Mouse (Mus musculus) heart, embryonic 15.5 days (tissue): Measurements from ENCODE around the gene H2-Q1. TPM values are rescaled to one million over a fixed set of nuclear protein-coding genes. Genes with fewer than 3 reads are reported as not detected.
"Not testable (repeated sequence)": the region's sequence is repeated elsewhere in the genome, so short reads cannot be mapped to it uniquely, and the experiment has no call there.

ENCODE experiments used
- ATAC-seq: fragments of 200-750 bp; cut with Nextera tagmentation; replicated peaks from 2 replicates; pipeline ENCODE4 v1.8.0; 2017; ENCODE audit warnings: low read depth, moderate TSS enrichment; ENCODE audit not compliant: insufficient number of reproducible peaks, insufficient read depth, low FRiP score
- H3K27ac ChIP-seq: fragments of 300-500 bp; sonication (generic); 2 replicates; pipeline ENCODE4 v1.5.1; 2015; ENCODE audit warnings: mild to moderate bottlenecking, inconsistent platforms
- H3K27me3 ChIP-seq: fragments of 300-500 bp; sonication (generic); 2 replicates; pipeline ENCODE4 v1.6.1; 2015; ENCODE audit warnings: inconsistent platforms
- H3K36me3 ChIP-seq: fragments of 300-500 bp; sonication (generic); 2 replicates; pipeline ENCODE4 v1.6.1; 2015; ENCODE audit warnings: mild to moderate bottlenecking, inconsistent platforms
- H3K4me1 ChIP-seq: fragments of 300-500 bp; sonication (generic); replicated peaks from 2 replicates; pipeline ENCODE4 v1.6.1; 2015; ENCODE audit warnings: inconsistent platforms
- H3K4me2 ChIP-seq: fragments of 300-500 bp; sonication (generic); 2 replicates; pipeline ENCODE4 v1.6.1; 2015; ENCODE audit warnings: inconsistent platforms, mild to moderate bottlenecking, moderate library complexity
- H3K4me3 ChIP-seq: fragments of 300-500 bp; sonication (generic); 2 replicates; pipeline ENCODE4 v1.5.1; 2015; ENCODE audit warnings: mild to moderate bottlenecking, inconsistent platforms
- H3K9ac ChIP-seq: fragments of 300-500 bp; sonication (generic); 2 replicates; pipeline ENCODE4 v1.6.1; 2015; ENCODE audit warnings: mild to moderate bottlenecking, inconsistent platforms
- H3K9me3 ChIP-seq: fragments of 300-500 bp; sonication (generic); replicated peaks from 2 replicates; pipeline ENCODE4 v1.6.1; 2016; ENCODE audit warnings: inconsistent platforms
- WGBS: fragments of 180-500 bp; shearing (Covaris S2); methylation state at CpG from one replicate; pipeline ENCODE4 v1.1.7; 2015; ENCODE audit warnings: mixed read lengths; 5-methylcytosine and 5-hydroxymethylcytosine counted together
- polyA plus RNA-seq: library from polyadenylated mRNA; unstranded; fragments of >200 nt; fragmentation: Nextera tagmentation; extraction: Ambion mirVana; gene quantifications from 2 replicates; pipeline ENCODE4 v1.2.1, GENCODE M21; 2015

The H2-Q1 gene
- polyA plus RNA-seq, 1 experiment from 2014 or later: 0.06 TPM

DNA sequence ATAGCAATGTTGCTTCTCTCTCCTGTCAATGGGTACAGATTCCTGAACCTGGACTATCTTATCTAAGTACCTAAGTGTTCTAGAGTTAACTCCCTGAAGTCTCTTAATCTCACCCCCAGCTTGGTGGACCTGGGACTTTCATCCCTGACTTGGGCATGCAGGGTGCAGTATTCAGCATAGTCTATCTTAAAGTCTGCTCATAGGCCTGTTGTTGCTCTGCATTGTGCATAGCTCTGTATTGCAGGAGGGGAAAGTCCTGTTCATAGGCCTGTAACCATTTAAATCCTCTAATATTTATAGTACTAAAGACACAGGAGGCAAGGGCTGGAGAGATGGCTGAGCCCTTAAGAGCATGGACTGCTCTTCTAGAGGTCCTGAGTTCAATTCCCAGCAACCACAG, 27.5 kb downstream of the H2-Q1 start:
- not testable (repeated sequence) for ATAC-seq, H3K36me3 ChIP-seq, H3K9ac ChIP-seq, H3K4me3 ChIP-seq, H3K4me2 ChIP-seq, H3K4me1 ChIP-seq, H3K9me3 ChIP-seq, H3K27ac ChIP-seq
- peaks cover 20% of the 10 kb centered on the region for H3K27me3 ChIP-seq

DNA sequence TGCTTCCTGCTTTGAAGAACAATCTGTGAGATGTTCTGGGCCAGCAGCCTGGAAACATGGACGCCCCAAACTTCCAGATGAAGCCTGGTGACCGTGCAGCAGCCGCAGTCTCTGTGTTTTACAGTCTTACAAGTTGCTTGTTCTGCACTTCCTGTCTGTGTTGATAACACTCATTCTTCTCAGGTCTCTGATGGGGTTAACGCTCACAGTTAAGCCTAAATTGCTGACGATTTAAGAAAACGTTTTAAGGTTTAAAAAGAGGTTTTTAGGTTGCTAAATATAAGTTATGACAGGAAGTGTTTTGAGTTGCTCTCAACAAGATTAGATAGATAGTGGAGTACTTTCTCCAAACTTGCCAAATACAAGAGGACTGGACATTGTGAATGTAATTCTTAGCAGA, 33.1 kb downstream of the H2-Q1 start:
- ATAC-seq, H3K36me3 ChIP-seq, H3K27me3 ChIP-seq, H3K9me3 ChIP-seq, H3K4me1 ChIP-seq, H3K27ac ChIP-seq, H3K9ac ChIP-seq, H3K4me3 ChIP-seq, H3K4me2 ChIP-seq: not testable (repeated sequence)
- WGBS: 32% methylated on average over 6 of the region's 6 CpGs

DNA sequence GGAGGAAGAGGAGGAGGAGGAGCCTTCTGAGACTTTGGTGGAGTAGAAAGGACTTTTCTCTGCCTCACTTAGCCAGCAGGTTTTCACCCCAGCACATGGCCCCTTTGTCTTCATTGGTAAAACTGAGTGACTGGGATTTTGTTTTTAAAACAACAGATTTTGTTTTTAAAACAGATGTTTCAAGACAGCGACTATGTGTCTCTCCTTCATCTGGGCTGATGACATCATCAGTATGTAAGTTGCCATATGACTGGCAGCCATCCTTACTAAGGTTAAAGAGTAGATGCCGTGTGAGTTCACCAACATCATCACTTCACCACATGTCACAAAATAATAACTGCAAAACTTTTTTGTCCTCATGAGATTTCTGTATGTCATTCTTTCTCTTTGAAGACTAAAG, 33.9 kb downstream of the H2-Q1 start:
- no peak for ATAC-seq

DNA sequence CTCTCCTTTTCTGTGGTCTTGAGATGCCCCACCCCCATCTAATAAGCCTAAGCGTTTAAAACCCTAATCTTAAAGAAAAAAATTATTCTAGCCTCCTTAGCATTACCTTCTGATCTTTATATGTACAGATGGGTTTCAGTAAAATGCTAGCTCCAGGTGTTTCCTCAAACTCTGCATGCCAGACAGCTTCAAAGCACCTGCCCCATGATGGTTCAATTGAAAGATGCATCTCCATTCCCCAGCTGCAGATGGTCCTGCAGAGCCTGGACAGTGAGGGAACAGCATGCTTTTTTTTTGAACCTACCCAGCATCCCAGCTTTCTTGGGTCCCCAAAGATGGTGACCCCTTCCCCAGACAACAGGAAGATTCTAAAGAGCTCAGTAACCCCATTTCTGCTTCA, 36.9 kb downstream of the H2-Q1 start:
- no peak for ATAC-seq
- H3K36me3 ChIP-seq: no peaks in the 10 kb centered on the region
- no peaks in the 10 kb centered on the region for H3K9me3 ChIP-seq
- H3K4me3 ChIP-seq: no peak overlapping the region
- H3K4me2 ChIP-seq: no peak overlapping the region
- H3K27ac ChIP-seq: no peak overlapping the region
- H3K27me3 ChIP-seq: peaks cover 10% of the 10 kb centered on the region
- H3K9ac ChIP-seq: no peak overlapping the region
- WGBS: 39% methylated on average over 1 of the region's 1 CpGs
- H3K4me1 ChIP-seq: peaks cover 11% of the 10 kb centered on the region

More for the DNA sequence above, 33.9 kb downstream of the H2-Q1 start:
- peaks cover 5% of the 10 kb centered on the region for H3K4me1 ChIP-seq
- H3K9ac ChIP-seq: no peak overlapping the region
- H3K27ac ChIP-seq: no peak overlapping the region
- H3K27me3 ChIP-seq: peaks cover 2% of the 10 kb centered on the region; the same call in 1 of the 2 replicates
- H3K9me3 ChIP-seq: no peaks in the 10 kb centered on the region
- H3K4me2 ChIP-seq: no peak overlapping the region
- H3K36me3 ChIP-seq: no peaks in the 10 kb centered on the region
- no peak overlapping the region for H3K4me3 ChIP-seq
- 72% methylated on average over 2 of the region's 2 CpGs for WGBS

DNA sequence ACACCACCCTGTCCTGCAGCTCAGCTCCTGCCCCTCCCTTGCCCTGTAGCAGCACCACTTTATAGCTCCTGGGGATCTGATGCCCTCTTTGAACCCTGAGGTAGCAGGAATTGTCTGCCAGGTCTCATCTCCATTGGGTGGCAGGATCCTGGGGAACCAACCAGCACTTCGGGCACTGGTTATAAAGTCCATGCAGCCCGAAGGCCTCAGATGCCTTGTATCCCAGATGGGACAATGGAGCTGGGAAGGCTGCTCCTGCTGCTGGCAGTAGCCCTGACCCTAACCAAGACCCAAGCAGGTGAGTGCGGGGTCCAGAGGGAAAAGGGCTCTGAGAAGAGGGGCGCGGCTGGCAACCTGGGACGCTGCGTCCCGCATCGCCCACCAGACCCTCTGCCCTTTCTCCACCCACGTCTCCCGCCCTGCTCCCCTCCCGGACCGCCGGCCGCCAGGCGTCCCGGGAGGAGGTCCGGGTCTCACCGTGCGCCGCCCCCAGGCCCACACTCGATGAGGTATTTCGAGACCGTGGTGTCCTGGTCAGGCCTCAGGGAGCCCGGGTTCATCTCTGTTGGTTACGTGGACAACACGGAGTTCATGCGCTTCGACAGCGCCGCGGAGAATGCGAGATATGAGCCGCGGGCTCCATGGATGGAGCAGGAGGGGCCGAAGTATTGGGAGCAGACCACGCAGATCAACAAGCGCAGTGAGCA, 38.7 kb downstream of the H2-Q1 start:
- Histone ChIP-seq H3K27ac (no peak overlapping the region), H3K9ac (peak overlapping the region; percentile 33; the same call in 1 of the 2 replicates), H3K27me3 (peaks cover 10% of the 10 kb centered on the region), H3K4me3 (peak overlapping the region; percentile 49), H3K9me3 (no peaks in the 10 kb centered on the region), H3K4me2 (peak overlapping the region; percentile 82), H3K36me3 (no peaks in the 10 kb centered on the region), H3K4me1 (peaks cover 11% of the 10 kb centered on the region)
- WGBS: 8% methylated on average over 38 of the region's 38 CpGs
- ATAC-seq: no peak

DNA sequence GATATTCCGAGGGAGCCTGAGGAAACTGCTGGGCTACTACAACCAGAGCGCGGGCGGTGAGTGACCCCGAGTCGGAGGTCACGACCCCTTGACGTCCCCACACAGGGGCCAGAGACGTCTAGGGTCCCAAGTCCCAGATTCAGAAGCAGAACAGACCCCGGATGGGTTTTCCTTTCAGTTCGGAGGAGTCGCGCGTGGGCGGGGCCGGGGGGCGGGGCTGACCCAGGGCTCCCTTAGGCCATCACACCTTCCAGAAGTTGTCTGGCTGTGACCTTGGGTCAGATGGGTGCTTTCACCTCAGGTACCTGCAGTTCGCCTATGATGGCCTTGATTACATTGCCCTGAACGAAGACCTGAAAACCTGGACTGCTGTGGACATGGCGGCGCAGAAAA, 39.3 kb downstream of the H2-Q1 start:
- peak overlapping the region; percentile 49 for H3K4me3 ChIP-seq
- H3K36me3 ChIP-seq: no peaks in the 10 kb centered on the region
- no peak for ATAC-seq
- H3K4me2 ChIP-seq: peak overlapping the region; percentile 82
- peaks cover 11% of the 10 kb centered on the region for H3K4me1 ChIP-seq
- no peaks in the 10 kb centered on the region for H3K9me3 ChIP-seq
- H3K27ac ChIP-seq: no peak overlapping the region
- peaks cover 10% of the 10 kb centered on the region for H3K27me3 ChIP-seq
- peak overlapping the region; percentile 33; the same call in 1 of the 2 replicates for H3K9ac ChIP-seq
- 19% methylated on average over 21 of the region's 21 CpGs for WGBS

Other genes with a start within 250 kb of the H2-Q1 start
- gene Ly6g6e, start 243.5 kb upstream of the H2-Q1 start, polyA plus RNA-seq: 0.29 and 0.31 TPM in 2 replicates
- gene Ly6g6d, start 242.3 kb upstream of the H2-Q1 start, polyA plus RNA-seq: 2.2 and 2.4 TPM in 2 replicates
- gene Ly6g6f, start 234.8 kb upstream of the H2-Q1 start, polyA plus RNA-seq: 0.16 and 0.29 TPM in 2 replicates
- 64.7 and 80.1 TPM in 2 replicates for gene Abhd16a, start 231.1 kb upstream of the H2-Q1 start, polyA plus RNA-seq
- gene Ly6g5c, start 212.1 kb upstream of the H2-Q1 start, polyA plus RNA-seq: 0.41 TPM in 1 of 2 replicates, not detected in the other
- 0.31 and 0.66 TPM in 2 replicates for gene Ly6g5b, start 205.0 kb upstream of the H2-Q1 start, polyA plus RNA-seq
- gene Gpank1, start 198.9 kb upstream of the H2-Q1 start, polyA plus RNA-seq: 10.0 and 13.8 TPM in 2 replicates
- gene Csnk2b, start 198.4 kb upstream of the H2-Q1 start, polyA plus RNA-seq: 200 and 211 TPM in 2 replicates
- 10.1 and 11.2 TPM in 2 replicates for gene D17H6S53E, start 194.0 kb upstream of the H2-Q1 start, polyA plus RNA-seq
- gene Apom, start 188.4 kb upstream of the H2-Q1 start, polyA plus RNA-seq: 0.57 and 4.7 TPM in 2 replicates
- 40.8 and 44.0 TPM in 2 replicates for gene Bag6, start 185.2 kb upstream of the H2-Q1 start, polyA plus RNA-seq
- 95.1 and 142 TPM in 2 replicates for gene Prrc2a, start 155.5 kb upstream of the H2-Q1 start, polyA plus RNA-seq
- gene Aif1, start 144.3 kb upstream of the H2-Q1 start, polyA plus RNA-seq: 7.5 and 9.6 TPM in 2 replicates
- gene Lst1, start 132.0 kb upstream of the H2-Q1 start, polyA plus RNA-seq: 8.1 and 12.2 TPM in 2 replicates
- 1.5 and 4.8 TPM in 2 replicates for gene Ltb, start 126.0 kb upstream of the H2-Q1 start, polyA plus RNA-seq
- 0.43 TPM in 1 of 2 replicates, not detected in the other for gene Tnf, start 118.4 kb upstream of the H2-Q1 start, polyA plus RNA-seq
- gene Lta, start 115.1 kb upstream of the H2-Q1 start, polyA plus RNA-seq: 0.09 and 0.62 TPM in 2 replicates
- 0.35 and 0.48 TPM in 2 replicates for gene Gm16181, start 99.6 kb upstream of the H2-Q1 start, polyA plus RNA-seq
- 8.9 and 9.4 TPM in 2 replicates for gene Atp6v1g2, start 86.7 kb upstream of the H2-Q1 start, polyA plus RNA-seq
- gene Nfkbil1, start 84.6 kb upstream of the H2-Q1 start, polyA plus RNA-seq: 7.8 and 9.1 TPM in 2 replicates
- gene Ddx39b, start 78.7 kb upstream of the H2-Q1 start, polyA plus RNA-seq: 213 and 268 TPM in 2 replicates
- gene H2-D1, start 57.7 kb upstream of the H2-Q1 start, polyA plus RNA-seq: 56.6 and 101 TPM in 2 replicates
- gene H2-Q2, start 21.8 kb downstream of the H2-Q1 start, polyA plus RNA-seq: 1.3 and 1.6 TPM in 2 replicates
- 2.1 and 5.5 TPM in 2 replicates for gene H2-Q4, start 59.2 kb downstream of the H2-Q1 start, polyA plus RNA-seq
- gene H2-Q6, start 104.4 kb downstream of the H2-Q1 start, polyA plus RNA-seq: 0.43 and 1.8 TPM in 2 replicates
- 0.98 and 4.0 TPM in 2 replicates for gene H2-Q7, start 118.8 kb downstream of the H2-Q1 start, polyA plus RNA-seq
- gene H2-Q10, start 149.7 kb downstream of the H2-Q1 start, polyA plus RNA-seq: 0.58 and 2.5 TPM in 2 replicates
- gene Pou5f1, start 185.6 kb downstream of the H2-Q1 start, polyA plus RNA-seq: not detected in 2 replicates
- gene Tcf19, start 196.4 kb downstream of the H2-Q1 start, polyA plus RNA-seq: 51.8 and 63.3 TPM in 2 replicates
- gene Cchcr1, start 196.7 kb downstream of the H2-Q1 start, polyA plus RNA-seq: 12.8 and 15.4 TPM in 2 replicates
- gene Psors1c2, start 212.8 kb downstream of the H2-Q1 start, polyA plus RNA-seq: 1.8 and 2.3 TPM in 2 replicates
- 0.47 and 0.59 TPM in 2 replicates for gene Cdsn, start 231.7 kb downstream of the H2-Q1 start, polyA plus RNA-seq
- gene 2300002M23Rik, start 247.0 kb downstream of the H2-Q1 start, polyA plus RNA-seq: not detected in 2 replicates